Mouse (Mus musculus) kidney, adult 2 months (tissue): Measurements from ENCODE around the gene Ror2.

Experiments used
- CTCF ChIP-seq: fragments of 200-500 bp; conservative IDR thresholded peaks from 2 replicates; pipeline ENCODE4 v1.5.1; 2011; ENCODE audit warnings: low read depth, mild to moderate bottlenecking, control low read depth, low read length, moderate library complexity, mixed read lengths; ENCODE audit not compliant: insufficient read depth, insufficient read length
- POLR2A ChIP-seq: fragments of 200-500 bp; IDR thresholded peaks from one replicate; pipeline ENCODE4 v1.6.1; 2011; ENCODE audit warnings: low read depth, low read length, control low read depth

DNA sequence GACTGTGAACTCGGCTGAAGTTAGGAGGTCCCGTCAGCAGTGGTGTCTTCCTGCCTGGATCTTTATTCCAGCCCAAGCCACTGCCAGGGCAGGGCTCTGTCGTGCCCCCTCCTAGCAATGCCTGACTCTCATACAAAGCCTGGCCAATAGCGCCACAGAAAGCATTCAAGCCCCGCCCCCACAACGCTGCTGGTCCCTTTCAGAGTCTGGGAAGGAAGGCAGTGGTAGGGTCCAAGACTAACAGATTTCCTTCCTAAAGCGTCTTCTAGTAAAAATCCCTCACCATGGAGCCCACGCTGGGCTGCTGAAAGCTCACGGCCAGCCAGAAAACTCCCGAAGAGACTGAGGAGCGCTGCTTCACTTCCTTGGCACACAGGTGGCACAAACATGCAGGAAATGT lies 165.0 kb downstream of the Ror2 start:
- TF ChIP-seq CTCF (no peak), POLR2A (no peak)
